Mouse (Mus musculus): Measurements from ENCODE around the gene Eme2.

Gene Eme2

GRCm38 (mm10) chr17:24874405-24874745, 20.5 kb downstream of the Eme2 start:
- no peak for DNase-seq (ENCODE audit: low spot score)

DNA sequence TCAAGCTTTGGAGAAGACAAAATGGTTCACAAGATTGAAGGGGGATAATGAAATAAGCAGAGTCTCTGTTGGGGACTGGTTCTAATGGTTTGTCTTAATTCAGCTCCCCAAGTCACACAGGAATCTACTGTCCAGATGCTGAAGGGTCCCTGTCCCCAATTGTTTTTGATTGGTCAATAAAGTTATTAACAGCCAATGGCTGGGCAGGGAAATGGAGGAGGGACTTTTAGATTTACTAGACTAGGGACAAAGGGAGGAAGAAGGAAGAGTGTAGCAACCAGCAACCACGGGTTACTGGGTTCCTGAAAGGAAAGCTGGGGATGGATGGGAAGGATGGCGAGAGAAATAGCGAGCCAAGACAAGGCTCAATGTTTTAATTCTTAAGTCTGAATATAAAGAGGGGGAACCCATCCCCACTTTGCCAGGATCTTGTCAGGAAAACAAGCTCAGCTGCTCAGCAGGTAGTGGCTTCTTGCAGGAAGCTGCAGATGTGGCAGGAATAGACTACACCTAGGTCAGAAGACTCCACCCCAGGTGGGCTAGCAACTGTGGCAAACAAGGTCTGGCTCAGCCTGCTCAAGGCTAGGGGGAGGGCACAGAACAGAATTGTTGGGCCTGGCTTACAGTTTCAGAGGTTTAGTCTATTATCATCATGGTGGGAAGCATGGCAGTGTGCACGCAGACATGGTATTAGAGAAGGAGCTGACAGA, 21.0 kb downstream of the Eme2 start:
- DNase-seq (ENCODE audit: low spot score), result no peak

DNA sequence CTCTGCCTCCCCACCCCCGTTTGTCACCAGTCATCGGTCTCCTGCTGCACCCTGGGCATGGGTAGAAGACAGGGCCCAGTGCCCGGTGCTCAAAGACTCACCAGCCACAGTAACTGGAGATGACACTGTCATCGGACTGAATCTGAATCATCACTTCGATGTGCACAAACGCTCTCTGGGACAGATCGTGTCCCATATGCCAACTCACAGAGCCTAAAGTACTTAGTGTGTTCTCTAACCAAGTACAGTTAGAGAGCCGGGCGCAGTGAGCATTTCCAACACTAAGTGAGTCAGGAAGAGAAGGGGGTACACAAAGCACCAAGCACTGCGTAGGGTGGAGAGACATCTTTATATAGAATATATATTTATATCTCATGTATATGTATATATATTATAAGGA, 27.0 kb downstream of the Eme2 start:
- no peak for DNase-seq (ENCODE audit: low spot score)

DNA sequence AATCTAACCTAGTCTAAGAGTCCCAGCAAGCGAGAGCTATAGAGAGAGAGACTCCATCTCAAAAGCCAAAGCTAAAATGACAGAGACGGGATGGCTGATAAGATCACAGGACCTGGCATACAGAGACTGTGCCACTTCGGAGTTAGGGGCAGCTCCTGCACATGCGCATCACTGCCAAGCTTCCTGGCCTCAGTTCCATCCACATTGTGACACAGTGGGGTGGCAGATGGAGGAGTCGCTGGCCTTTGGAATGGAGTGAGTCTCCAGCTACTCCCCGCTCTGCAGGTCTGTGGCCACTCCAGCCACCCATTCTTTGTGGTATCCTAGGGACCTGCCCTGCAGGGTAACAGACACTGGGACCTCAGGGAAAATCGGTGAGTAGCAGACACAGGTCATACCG, 29.1 kb downstream of the Eme2 start, which contains the start of gene Igfals:
Gene Igfals, plus strand, starts transcription at position 222 of the 400 bp plus-strand sequence.
- no peak for DNase-seq (ENCODE audit: low spot score)

DNA sequence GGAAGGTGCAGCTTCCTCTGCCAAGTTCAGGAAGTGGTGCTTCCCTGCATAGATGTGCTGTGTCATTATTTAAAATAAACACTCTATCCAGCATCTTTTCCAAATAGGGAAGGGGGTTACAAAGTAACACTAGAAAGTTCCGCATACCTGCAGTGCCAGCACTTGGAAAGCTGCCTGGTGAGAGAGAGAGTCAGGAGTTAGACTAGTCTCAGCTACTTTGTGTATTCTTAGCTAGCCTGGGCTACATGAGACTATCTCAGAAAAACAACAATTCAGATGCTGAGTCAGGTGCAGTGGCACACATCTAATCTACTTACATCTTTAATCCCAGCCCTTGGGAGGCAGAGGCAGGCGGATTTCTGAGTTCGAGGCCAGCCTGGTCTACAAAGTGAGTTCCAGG, 33.1 kb downstream of the Eme2 start:
- DNase-seq (ENCODE audit: low spot score), result no peak

DNA sequence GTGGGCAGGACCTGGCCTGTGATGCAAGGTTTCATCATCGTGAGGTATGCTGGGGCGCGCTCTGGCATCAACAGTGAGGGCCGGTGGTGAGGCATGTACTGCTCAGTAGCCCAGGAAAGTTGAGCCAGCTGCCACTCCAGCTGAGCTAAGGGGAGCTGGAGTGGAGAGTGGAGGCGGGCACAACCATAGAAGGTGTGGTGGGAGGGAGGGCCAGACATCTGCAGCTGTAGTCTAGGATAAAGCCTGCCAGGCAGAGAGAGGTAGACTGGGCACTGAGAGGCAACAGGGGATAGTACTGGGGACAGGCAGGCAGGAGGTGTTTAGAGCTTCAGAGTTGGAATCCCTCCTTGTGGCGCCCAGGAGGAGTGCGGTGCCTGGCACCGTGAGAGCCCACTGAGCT, 34.8 kb downstream of the Eme2 start:
- no peak for DNase-seq (ENCODE audit: low spot score)

GRCm38 (mm10) chr17:24858967-24859366, 35.9 kb downstream of the Eme2 start:
- no peak for DNase-seq (ENCODE audit: low spot score)

- DNase-seq (ENCODE audit: low spot score), result no peak
Measured at GRCm38 (mm10) chr17:24857831-24858470, 36.9 kb downstream of the Eme2 start.

GRCm38 (mm10) chr17:24856589-24856988, 38.3 kb downstream of the Eme2 start:
- no peak for DNase-seq (ENCODE audit: low spot score)

GRCm38 (mm10) chr17:24855838-24856464, 38.9 kb downstream of the Eme2 start:
- no peak for DNase-seq (ENCODE audit: low spot score)

GRCm38 (mm10) chr17:24851381-24852125, 43.3 kb downstream of the Eme2 start:
- DNase-seq (ENCODE audit: low spot score), result no peak

- no peak for DNase-seq (ENCODE audit: low spot score)
Measured at GRCm38 (mm10) chr17:24850773-24851127, 44.1 kb downstream of the Eme2 start.

DNA sequence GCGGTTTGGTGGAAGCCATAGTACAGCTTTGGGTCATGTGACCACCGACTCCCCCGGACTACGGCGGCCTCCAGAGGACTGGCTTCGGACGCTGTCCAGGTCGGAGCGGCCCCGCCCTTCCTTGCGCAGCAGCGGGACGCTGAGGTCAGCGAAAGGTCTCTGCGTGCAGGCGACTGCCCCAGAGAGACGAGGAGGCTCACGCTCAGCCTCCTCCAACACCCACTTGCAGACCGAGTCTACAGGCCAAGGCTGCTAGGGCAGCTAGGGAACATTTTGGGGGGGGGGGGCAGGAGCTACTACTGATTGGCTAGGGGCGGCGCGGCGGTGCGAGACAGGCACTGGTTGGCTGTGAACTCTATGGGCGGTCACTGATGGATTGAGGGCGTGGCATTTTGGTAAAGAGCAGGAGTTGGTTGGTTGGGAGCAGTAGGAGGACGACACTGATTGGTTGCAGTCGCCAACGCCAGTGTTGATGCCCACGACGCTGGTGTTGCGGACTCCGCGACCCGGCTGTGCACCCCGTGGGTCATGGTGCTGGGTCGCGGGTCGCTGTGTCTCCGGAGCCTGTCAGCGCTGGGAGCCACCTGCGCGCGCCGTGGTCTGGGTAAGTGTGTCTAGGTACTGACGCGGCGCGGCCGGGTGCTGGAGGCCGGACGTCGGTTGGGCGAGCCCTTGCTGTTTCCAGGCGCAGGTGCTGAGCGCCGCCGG, 44.7 kb downstream of the Eme2 start, which contains the start of gene Fahd1:
Gene Fahd1, minus strand, starts transcription at position 300 of the 708 bp plus-strand sequence.
- peak; percentile 82 for DNase-seq (ENCODE audit: low spot score)

DNA sequence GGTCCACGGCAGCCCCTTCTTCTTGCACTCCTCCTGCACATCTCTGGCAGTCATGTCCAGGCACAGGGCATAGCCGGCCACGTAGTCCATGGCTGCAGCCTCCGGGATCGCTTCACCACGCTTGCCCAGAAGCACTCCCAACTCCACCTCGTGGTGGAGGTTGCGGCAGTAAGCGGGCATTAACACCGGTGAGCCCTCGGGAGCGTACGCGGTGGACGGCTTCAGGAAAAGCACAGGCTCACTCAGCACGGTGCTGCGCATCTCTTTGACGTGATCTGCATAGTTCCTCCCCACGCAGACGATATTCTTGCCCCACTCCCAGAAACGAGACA, 45.2 kb downstream of the Eme2 start:
- no peak for DNase-seq (ENCODE audit: low spot score)

- DNase-seq (ENCODE audit: low spot score), result no peak
Measured at GRCm38 (mm10) chr17:24848600-24849031, 46.3 kb downstream of the Eme2 start.

DNA sequence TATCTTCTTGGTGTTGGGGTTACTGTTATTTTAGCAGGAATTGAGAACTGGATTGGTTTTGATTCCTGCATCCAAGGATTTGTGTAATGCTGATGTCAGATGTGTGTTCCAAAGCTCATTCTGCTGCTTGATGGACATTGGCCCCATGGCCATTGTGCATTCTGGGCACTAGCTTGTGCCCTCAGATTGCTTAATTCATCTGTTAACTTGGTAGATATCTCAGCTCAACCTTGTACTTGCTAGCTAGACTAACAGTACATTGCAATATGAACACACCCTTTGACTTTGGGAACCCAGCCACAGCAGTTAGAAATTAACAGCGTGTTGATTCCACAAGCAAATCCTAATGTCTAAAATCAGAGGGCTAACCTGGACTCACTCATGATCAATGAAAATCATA, 47.5 kb downstream of the Eme2 start:
- DNase-seq (ENCODE audit: low spot score), result no peak

DNA sequence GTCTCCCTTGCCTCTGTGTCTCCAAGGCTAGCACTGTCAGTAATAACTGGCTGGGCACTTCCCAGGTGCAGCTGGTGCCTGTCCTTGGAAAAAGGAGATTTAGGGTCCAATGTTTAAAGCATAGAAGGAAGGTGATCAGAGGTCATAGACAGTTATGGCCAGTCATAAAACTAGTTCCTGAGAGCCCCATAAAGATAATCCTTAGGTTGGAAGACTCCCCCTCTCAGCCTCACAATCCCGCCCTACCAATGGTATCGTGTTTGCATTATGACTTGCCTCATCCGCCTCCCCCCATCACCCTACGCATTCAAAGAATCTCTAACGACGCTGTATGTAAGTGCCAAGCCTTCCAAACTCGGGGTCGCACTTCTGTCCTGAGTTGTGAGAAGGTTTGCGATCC, 50.4 kb downstream of the Eme2 start:
- DNase-seq (ENCODE audit: low spot score), result no peak

DNA sequence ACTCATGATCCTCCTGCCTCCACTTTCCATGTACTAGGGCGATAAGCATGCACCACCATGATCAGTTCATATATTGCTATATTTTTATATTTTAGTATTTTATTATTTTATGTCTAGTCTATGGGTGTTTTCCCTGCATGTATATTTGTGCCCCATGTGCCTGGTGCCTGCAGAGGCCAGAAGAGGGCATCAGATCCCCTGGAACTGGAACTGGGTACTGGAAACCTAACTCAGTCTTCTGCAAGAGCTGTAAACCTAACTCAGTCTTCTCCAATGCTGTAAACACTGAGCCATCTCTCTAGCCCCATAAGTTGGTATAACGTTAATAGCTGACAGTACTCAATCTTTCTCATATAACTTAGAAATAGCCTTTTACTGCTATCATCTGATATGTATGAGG, 52.3 kb downstream of the Eme2 start:
- no peak for DNase-seq (ENCODE audit: low spot score)

- no peak for DNase-seq (ENCODE audit: low spot score)
Measured at GRCm38 (mm10) chr17:24841133-24841532, 53.8 kb downstream of the Eme2 start.

- no peak for DNase-seq (ENCODE audit: low spot score)
Measured at GRCm38 (mm10) chr17:24840341-24840740, 54.5 kb downstream of the Eme2 start.

DNA sequence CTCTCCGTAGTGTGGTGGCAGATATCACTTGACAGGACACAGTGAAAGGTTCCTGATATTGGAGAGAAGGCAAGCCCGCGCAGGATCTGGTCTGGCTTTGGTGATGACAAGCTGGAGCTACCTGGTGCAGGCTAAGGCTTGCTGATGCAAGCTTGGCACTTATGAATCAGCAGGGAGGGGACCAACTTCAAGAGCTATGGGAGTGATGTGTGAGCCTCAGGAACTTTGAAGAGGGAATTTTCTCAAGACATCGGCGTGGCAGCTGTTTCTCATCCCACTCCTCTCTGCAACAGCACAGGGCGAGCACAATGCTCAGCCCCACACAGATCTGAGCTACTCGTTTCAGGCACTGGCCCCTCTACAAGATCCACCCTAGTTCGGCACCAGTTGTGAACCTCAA, 55.0 kb downstream of the Eme2 start, which contains the start of gene Hagh:
Gene Hagh, plus strand, starts transcription at position 302 of the 400 bp plus-strand sequence.
- peak; percentile 39 for DNase-seq (ENCODE audit: low spot score)

Data from urinary bladder, postnatal 25 days (tissue).